Mouse (Mus musculus) liver, embryonic 14.5 days (tissue): ENCODE data around the gene Fbxo36.

ENCODE experiments used
- CTCF ChIP-seq: IDR thresholded peaks from 2 replicates; pipeline ENCODE4 v1.5.1; 2016; ENCODE audit warnings: antibody characterized with exemption, low read depth, control low read depth
- EP300 ChIP-seq: IDR thresholded peaks from 2 replicates; pipeline ENCODE4 v1.6.1; 2016; ENCODE audit warnings: antibody characterized with exemption, low read depth

DNA sequence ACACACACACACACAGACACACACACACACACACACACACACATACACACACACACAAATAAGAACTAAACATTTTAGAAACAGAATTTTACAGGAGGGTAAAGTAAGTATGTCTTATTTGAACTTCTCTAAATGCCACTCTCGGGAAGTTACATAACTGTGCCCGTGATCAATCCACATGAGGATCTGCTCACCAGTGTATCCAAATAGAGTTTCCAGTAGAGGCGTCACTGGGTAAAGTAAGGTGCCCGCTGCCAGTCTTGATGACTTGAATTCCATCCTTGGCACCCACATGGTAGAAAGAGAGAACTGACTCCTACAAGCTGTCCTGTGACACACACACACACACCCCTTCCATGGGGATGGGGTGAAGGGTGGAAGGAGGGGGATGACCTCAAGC is 43.3 kb downstream of the Fbxo36 start:
- TF ChIP-seq CTCF (no peak), EP300 (no peak)
